Mouse (Mus musculus) intestine, embryonic 14.5 days (tissue): ENCODE results near the gene Arl6ip5. TPM values are rescaled to one million over a fixed set of nuclear protein-coding genes. Genes with fewer than 3 reads are reported as not detected.

Experiments
- ATAC-seq: fragments of 200-750 bp; cut with Nextera tagmentation; replicated peaks from 2 replicates; pipeline ENCODE4 v1.8.0; 2017; ENCODE audit warnings: low read depth, moderate number of reproducible peaks, moderate TSS enrichment, moderate library complexity; ENCODE audit not compliant: low FRiP score, low TSS enrichment
- DNase-seq: peaks from one replicate; pipeline ENCODE4 v3.0.0-alpha.2; 2018; ENCODE audit warnings: low spot score
- H3K27ac ChIP-seq: fragments of 300-500 bp; sonication (generic); 2 replicates; pipeline ENCODE4 v1.5.1; 2014; ENCODE audit warnings: low read depth, mild to moderate bottlenecking, control low read depth
- H3K27me3 ChIP-seq: fragments of 300-500 bp; sonication (generic); replicated peaks from 2 replicates; pipeline ENCODE4 v1.6.1; 2014; ENCODE audit warnings: low read length, control low read depth; ENCODE audit not compliant: control insufficient read depth, insufficient read depth
- H3K36me3 ChIP-seq: fragments of 300-500 bp; sonication (generic); 2 replicates; pipeline ENCODE4 v1.6.1; 2014; ENCODE audit warnings: low read length, control low read depth; ENCODE audit not compliant: control insufficient read depth, insufficient read depth
- H3K4me1 ChIP-seq: fragments of 300-500 bp; sonication (generic); replicated peaks from 2 replicates; pipeline ENCODE4 v1.6.1; 2014; ENCODE audit warnings: low read length, control low read depth, mixed read lengths; ENCODE audit not compliant: control insufficient read depth, insufficient read depth
- H3K4me2 ChIP-seq: fragments of 300-500 bp; sonication (generic); 2 replicates; pipeline ENCODE4 v1.6.1; 2014; ENCODE audit warnings: low read length
- H3K4me3 ChIP-seq: fragments of 300-500 bp; sonication (generic); 2 replicates; pipeline ENCODE4 v1.5.1; 2014; ENCODE audit warnings: low read depth, low read length, control low read depth, mixed read lengths
- H3K9ac ChIP-seq: fragments of 300-500 bp; sonication (generic); 2 replicates; pipeline ENCODE4 v1.6.1; 2014; ENCODE audit warnings: mild to moderate bottlenecking, low read length
- H3K9me3 ChIP-seq: fragments of 300-500 bp; sonication (generic); 2 replicates; pipeline ENCODE4 v1.6.1; 2016; ENCODE audit warnings: low read length, control low read depth; ENCODE audit not compliant: control insufficient read depth
- WGBS: fragments of 180-500 bp; shearing (Covaris S2); extraction: QIAGEN DNeasy Blood & Tissue Kit; methylation state at CpG from one replicate; pipeline ENCODE4 v1.1.7; 2014; 5-methylcytosine and 5-hydroxymethylcytosine counted together
- polyA plus RNA-seq: library from polyadenylated mRNA; unstranded; fragments of >200 nt; fragmentation: Nextera tagmentation; extraction: Ambion mirVana; gene quantifications from 2 replicates; pipeline ENCODE4 v1.2.1, GENCODE M21; 2014

The Arl6ip5 gene
- polyA plus RNA-seq, 1 experiment from 2014 or later: 33.1 TPM

- Histone ChIP-seq H3K4me3 (no peak overlapping the region), H3K9ac (no peak overlapping the region), H3K4me1 (peaks cover 6% of the 10 kb centered on the region; the same call in 1 of the 2 replicates), H3K27me3 (no peaks in the 10 kb centered on the region), H3K4me2 (no peak overlapping the region), H3K27ac (no peak overlapping the region), H3K9me3 (no peaks in the 10 kb centered on the region), H3K36me3 (no peaks in the 10 kb centered on the region; the same call in 1 of the 2 replicates)
- 58% methylated on average over 5 of the region's 5 CpGs for WGBS
- ATAC-seq (no peak), DNase-seq (no peak)
Observed at GRCm38 (mm10) chr6:97220672-97221071, 10.2 kb downstream of the Arl6ip5 start.

GRCm38 (mm10) chr6:97221205-97222025 is 10.9 kb downstream of the Arl6ip5 start:
- DNase-seq: no peak
- Histone ChIP-seq H3K27ac (no peak overlapping the region), H3K4me2 (no peak overlapping the region), H3K4me1 (peaks cover 6% of the 10 kb centered on the region; the same call in 1 of the 2 replicates), H3K4me3 (no peak overlapping the region), H3K27me3 (no peaks in the 10 kb centered on the region), H3K9me3 (no peaks in the 10 kb centered on the region), H3K9ac (no peak overlapping the region), H3K36me3 (no peaks in the 10 kb centered on the region; the same call in 1 of the 2 replicates)
- ATAC-seq: no peak
- 65% methylated on average over 15 of the region's 15 CpGs for WGBS

- peaks cover 6% of the 10 kb centered on the region; the same call in 1 of the 2 replicates for H3K4me1 ChIP-seq
- no peak overlapping the region for H3K4me2 ChIP-seq
- no peak overlapping the region for H3K27ac ChIP-seq
- no peak overlapping the region for H3K9ac ChIP-seq
- no peaks in the 10 kb centered on the region for H3K9me3 ChIP-seq
- H3K4me3 ChIP-seq: no peak overlapping the region
- no peak for DNase-seq
- no peaks in the 10 kb centered on the region; the same call in 1 of the 2 replicates for H3K36me3 ChIP-seq
- WGBS: 63% methylated on average over 6 of the region's 6 CpGs
- no peaks in the 10 kb centered on the region for H3K27me3 ChIP-seq
- ATAC-seq: no peak
Observed at GRCm38 (mm10) chr6:97222321-97222720, 11.8 kb downstream of the Arl6ip5 start.

GRCm38 (mm10) chr6:97222931-97223467 is 12.5 kb downstream of the Arl6ip5 start:
- Histone ChIP-seq H3K9me3 (no peaks in the 10 kb centered on the region), H3K36me3 (no peaks in the 10 kb centered on the region; the same call in 1 of the 2 replicates), H3K4me3 (no peak overlapping the region), H3K27ac (no peak overlapping the region), H3K27me3 (no peaks in the 10 kb centered on the region), H3K4me2 (no peak overlapping the region), H3K4me1 (peaks cover 6% of the 10 kb centered on the region; the same call in 1 of the 2 replicates), H3K9ac (no peak overlapping the region)
- WGBS: 47% methylated on average over 5 of the region's 5 CpGs
- DNase-seq: no peak
- ATAC-seq: no peak

GRCm38 (mm10) chr6:97223566-97223965 is 13.1 kb downstream of the Arl6ip5 start:
- DNase-seq (no peak), ATAC-seq (no peak)
- Histone ChIP-seq H3K27ac (no peak overlapping the region), H3K4me2 (no peak overlapping the region), H3K4me1 (peaks cover 6% of the 10 kb centered on the region; the same call in 1 of the 2 replicates), H3K27me3 (no peaks in the 10 kb centered on the region), H3K9ac (no peak overlapping the region), H3K36me3 (no peaks in the 10 kb centered on the region; the same call in 1 of the 2 replicates), H3K9me3 (no peaks in the 10 kb centered on the region), H3K4me3 (no peak overlapping the region)
- 80% methylated on average over 4 of the region's 4 CpGs for WGBS

- Histone ChIP-seq H3K4me2 (no peak overlapping the region), H3K4me1 (peaks cover 6% of the 10 kb centered on the region; the same call in 1 of the 2 replicates), H3K27ac (no peak overlapping the region), H3K9me3 (no peaks in the 10 kb centered on the region), H3K4me3 (no peak overlapping the region), H3K27me3 (no peaks in the 10 kb centered on the region), H3K9ac (no peak overlapping the region), H3K36me3 (peaks cover 1% of the 10 kb centered on the region; the same call in 1 of the 2 replicates)
- WGBS: 96% methylated on average over 8 of the region's 8 CpGs
- ATAC-seq (no peak), DNase-seq (no peak)
Observed at GRCm38 (mm10) chr6:97224505-97224904, 14.0 kb downstream of the Arl6ip5 start.

GRCm38 (mm10) chr6:97226083-97226491 is 15.6 kb downstream of the Arl6ip5 start:
- Histone ChIP-seq H3K4me3 (no peak overlapping the region), H3K4me1 (peaks cover 6% of the 10 kb centered on the region; the same call in 1 of the 2 replicates), H3K27me3 (no peaks in the 10 kb centered on the region), H3K4me2 (no peak overlapping the region), H3K9ac (no peak overlapping the region), H3K9me3 (no peaks in the 10 kb centered on the region), H3K27ac (no peak overlapping the region), H3K36me3 (peaks cover 16% of the 10 kb centered on the region)
- no peak for DNase-seq
- WGBS: 43% methylated on average over 1 of the region's 1 CpGs
- no peak for ATAC-seq

GRCm38 (mm10) chr6:97227067-97227847 is 16.8 kb downstream of the Arl6ip5 start:
- Histone ChIP-seq H3K27me3 (no peaks in the 10 kb centered on the region), H3K9ac (no peak overlapping the region), H3K27ac (no peak overlapping the region), H3K4me2 (no peak overlapping the region), H3K4me1 (peaks cover 1% of the 10 kb centered on the region; the same call in 1 of the 2 replicates), H3K9me3 (no peaks in the 10 kb centered on the region), H3K4me3 (no peak overlapping the region), H3K36me3 (peaks cover 21% of the 10 kb centered on the region)
- ATAC-seq (no peak), DNase-seq (no peak)
- 96% methylated on average over 9 of the region's 9 CpGs for WGBS
